Mouse (Mus musculus): Measurements from ENCODE around the gene Kdf1. TPM values are rescaled to one million over a fixed set of nuclear protein-coding genes. Genes with fewer than 3 reads are reported as not detected.

The Kdf1 gene
- total RNA-seq, 4 experiments from 2014 or later = 0.90 to 5.9 (median 3.1) TPM

- DNase-seq = peak; percentile 52
These were observed 34.9 kb downstream of the Kdf1 start for GRCm38 (mm10) chr4:133553448-133554330.

- no peak for DNase-seq
These were observed 38.4 kb downstream of the Kdf1 start for GRCm38 (mm10) chr4:133557041-133557717.

- DNase-seq = no peak
These were observed 41.1 kb downstream of the Kdf1 start for GRCm38 (mm10) chr4:133559846-133560245.

- no peak for DNase-seq
These were observed 42.9 kb downstream of the Kdf1 start for GRCm38 (mm10) chr4:133561622-133562021.

GRCm38 (mm10) chr4:133563123-133563571, 44.4 kb downstream of the Kdf1 start:
- DNase-seq = peak; percentile 86

- DNase-seq = no peak
These were observed 48.5 kb downstream of the Kdf1 start for GRCm38 (mm10) chr4:133567251-133567650.

- no peak for DNase-seq
These were observed 50.7 kb downstream of the Kdf1 start for GRCm38 (mm10) chr4:133569291-133570065.

GRCm38 (mm10) chr4:133570066-133570466, 51.3 kb downstream of the Kdf1 start:
- DNase-seq = peak; percentile 75

GRCm38 (mm10) chr4:133574070-133574842, 55.5 kb downstream of the Kdf1 start, which contains the start of gene Gpatch3:
Gpatch3 (plus strand) TSS chr4:133574745.
- peak; percentile 88 for DNase-seq

- no peak for DNase-seq
These were observed 56.1 kb downstream of the Kdf1 start for GRCm38 (mm10) chr4:133574843-133575202.

GRCm38 (mm10) chr4:133577983-133578382, 59.2 kb downstream of the Kdf1 start:
- no peak for DNase-seq

Small RNAs within 50 kb of the gene (microRNA-seq; reads per million reads assigned to microRNA genes)
- 0 reads per million in 2 experiments for gene Gm23158

Other genes with a start within 250 kb of the Kdf1 start
- 10 to 100 TPM; 74.7 to 93.2 (median 83.1) TPM for gene Tmem222, start 241.2 kb upstream of the Kdf1 start, total RNA-seq (2022)
- gene Wdtc1, start 165.5 kb upstream of the Kdf1 start, total RNA-seq (2022) = 10 to 100 TPM; 49.0 to 73.2 (median 60.2) TPM
- gene Slc9a1, start 149.3 kb upstream of the Kdf1 start, total RNA-seq (2022) = 10 to 100 TPM; 50.3 to 83.2 (median 63.5) TPM
- 10 to 100 TPM in 2 of 4 experiments, 1 to 10 TPM in 2; 1.1 to 14.5 (median 6.0) TPM for gene Tent5b, start 38.8 kb upstream of the Kdf1 start, total RNA-seq (2022)
- gene Trnp1, start 20.4 kb upstream of the Kdf1 start, total RNA-seq (2022) = 10 to 100 TPM in 1 of 4 experiments, 1 to 10 TPM in 3; 3.1 to 10.6 (median 6.3) TPM
- 100 to 1,000 TPM; 135 to 175 (median 167) TPM for gene Nudc, start 27.0 kb downstream of the Kdf1 start, total RNA-seq (2022)
- 10 to 100 TPM; 39.6 to 62.0 (median 48.8) TPM for gene Nr0b2, start 34.4 kb downstream of the Kdf1 start, total RNA-seq (2022)
- 10 to 100 TPM in 2 of 4 experiments, 1 to 10 TPM in 2; 6.1 to 15.6 (median 9.6) TPM for gene Gpatch3, start 55.8 kb downstream of the Kdf1 start, total RNA-seq (2022)
- gene Gpn2, start 65.4 kb downstream of the Kdf1 start, total RNA-seq (2022) = 10 to 100 TPM; 17.0 to 19.4 (median 18.5) TPM
- gene Sfn, start 83.2 kb downstream of the Kdf1 start, total RNA-seq (2022) = 1 to 10 TPM; 2.0 to 3.0 (median 2.3) TPM
- 10 to 100 TPM; 17.9 to 39.5 (median 29.0) TPM for gene Zdhhc18, start 131.2 kb downstream of the Kdf1 start, total RNA-seq (2022)
- 10 to 100 TPM; 26.0 to 31.0 (median 27.3) TPM for gene Pigv, start 153.7 kb downstream of the Kdf1 start, total RNA-seq (2022)
- gene Arid1a, start 237.8 kb downstream of the Kdf1 start, total RNA-seq (2022) = 10 to 100 TPM; 50.7 to 84.3 (median 61.1) TPM

Data from adrenal gland, adult 8-10 months (tissue).